Mouse (Mus musculus) regulatory T cell (primary cell): ENCODE measurements around the gene Esrrg.

ENCODE experiments used
- in situ Hi-C: fragments of 300-600 bp; cut with MboI, MseI; formaldehyde crosslinking; loops from one replicate; pipeline ENCODE4 v1.15.1; 2025; ENCODE audit warnings: high pct_unique_total_duplicates

The Esrrg gene

DNA sequence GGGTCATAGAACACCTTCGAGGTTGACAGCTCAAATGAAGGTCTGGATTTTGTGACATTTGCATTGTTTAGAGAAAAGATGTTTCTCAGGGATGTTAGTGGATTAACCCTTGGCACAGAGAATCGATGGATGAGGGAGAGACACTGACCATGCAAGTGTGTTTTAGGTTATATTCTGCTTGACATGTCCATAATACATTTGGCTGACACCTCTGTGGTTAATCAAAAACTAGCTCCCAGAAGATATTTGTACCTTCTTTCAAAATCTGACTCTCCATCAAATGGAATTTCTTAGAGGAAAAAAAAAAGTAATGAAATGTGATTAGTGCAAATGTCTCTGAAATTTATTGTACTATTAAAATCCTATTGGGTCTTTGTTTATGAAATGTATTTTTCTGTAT lies 158.8 kb downstream of the Esrrg start:
- in situ Hi-C loops = no loop called here

GRCm38 (mm10) chr1:187770234-187770633 lies 161.6 kb downstream of the Esrrg start:
- in situ Hi-C loops = no loop called here

GRCm38 (mm10) chr1:187771067-187771466 lies 162.5 kb downstream of the Esrrg start:
- in situ Hi-C loops = no loop called here

- in situ Hi-C loops = no loop called here
These were observed 171.1 kb downstream of the Esrrg start for GRCm38 (mm10) chr1:187779589-187780178.

DNA sequence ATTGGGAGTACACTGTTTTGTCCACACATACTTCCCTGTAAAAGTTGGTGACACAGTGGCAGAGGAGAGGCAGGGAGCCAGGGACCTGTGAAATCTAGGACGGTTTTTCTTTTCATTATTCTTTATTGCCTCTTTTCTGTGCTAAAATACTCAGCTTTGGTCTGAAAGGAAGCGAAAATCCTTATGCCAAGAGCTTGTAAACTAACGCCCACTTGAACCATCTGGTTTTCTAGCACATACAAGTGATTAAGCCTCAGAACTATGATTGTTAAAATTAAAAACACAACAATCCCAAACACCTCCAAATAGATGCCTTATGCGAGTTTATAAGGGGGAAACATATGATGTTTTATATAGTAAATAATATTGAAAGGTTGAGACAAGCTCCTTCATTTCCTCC lies 176.6 kb downstream of the Esrrg start:
- in situ Hi-C loops = no loop called here

GRCm38 (mm10) chr1:187787055-187788016 lies 178.7 kb downstream of the Esrrg start:
- in situ Hi-C loops = no loop called here

DNA sequence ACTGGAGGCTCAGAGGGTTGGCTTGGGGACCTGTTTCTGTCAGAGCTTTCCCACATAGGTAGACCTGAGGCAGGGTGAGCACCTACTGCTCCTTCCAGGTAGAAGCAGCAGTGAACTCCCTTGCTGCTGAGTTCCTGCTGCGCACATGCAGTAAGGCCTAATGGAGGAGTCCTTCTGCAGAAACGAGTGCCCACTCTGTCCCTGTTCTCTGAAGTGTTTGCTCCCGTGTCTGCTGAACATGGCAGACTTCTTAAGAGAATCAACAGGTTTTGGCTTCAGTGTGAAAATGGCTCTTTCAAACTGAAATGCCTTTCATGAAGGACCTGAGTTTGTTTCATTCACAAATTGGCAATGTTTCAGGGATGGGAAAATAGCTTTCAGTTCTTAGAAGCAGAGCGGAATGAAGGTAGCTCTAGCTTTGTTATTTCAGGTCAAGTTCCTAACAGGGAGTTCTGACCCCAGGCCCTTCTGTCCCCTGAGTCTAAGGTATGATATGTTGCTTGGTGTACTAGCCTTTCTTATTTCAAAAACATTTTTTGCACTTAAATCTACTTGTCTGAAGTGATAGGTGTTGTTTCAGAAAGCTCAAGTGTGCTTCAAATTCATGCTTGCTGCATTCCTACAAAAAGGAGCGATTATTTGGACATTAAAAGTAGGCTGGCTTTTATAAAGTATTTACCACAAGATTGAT lies 185.8 kb downstream of the Esrrg start:
- in situ Hi-C loops = no loop called here

DNA sequence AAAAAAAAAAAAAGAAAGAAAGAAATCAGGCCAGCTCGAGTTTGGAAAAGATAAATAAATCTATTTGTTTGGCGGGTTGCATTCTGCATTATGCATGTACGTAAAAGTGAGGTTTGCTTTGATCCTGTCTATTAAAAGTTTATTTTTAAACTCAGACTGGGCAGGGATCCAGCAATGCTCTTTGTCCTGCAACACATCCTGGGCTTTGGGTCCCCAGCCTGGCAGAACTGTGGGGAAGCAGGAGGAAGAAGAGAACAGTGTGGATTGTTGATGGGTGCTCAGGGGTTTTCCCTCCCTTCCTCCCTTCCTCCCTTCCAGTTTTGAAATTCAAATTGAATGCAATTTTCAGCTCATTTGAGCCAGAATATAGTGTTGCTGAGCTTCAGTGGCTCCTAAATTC lies 187.0 kb downstream of the Esrrg start:
- in situ Hi-C loops = no loop called here

DNA sequence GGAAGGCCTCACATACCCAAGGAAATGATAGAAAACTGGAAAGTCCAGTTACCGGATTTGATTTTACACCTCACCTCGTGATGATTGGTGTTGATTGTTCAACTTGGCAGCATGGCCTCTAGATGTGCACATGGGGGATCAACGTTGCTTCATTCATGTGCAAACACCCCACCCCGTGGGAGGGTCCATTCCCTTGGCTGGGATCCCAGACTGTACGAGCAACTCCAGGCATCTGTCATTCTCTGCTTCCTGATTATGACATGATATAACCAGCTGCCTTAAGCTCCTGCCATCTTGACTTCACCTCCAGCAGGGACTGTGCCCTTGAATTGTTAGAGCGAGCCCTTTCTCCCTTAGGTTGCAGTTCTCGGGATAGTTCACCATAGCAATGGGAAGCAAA lies 190.7 kb downstream of the Esrrg start:
- in situ Hi-C loops = no loop called here

DNA sequence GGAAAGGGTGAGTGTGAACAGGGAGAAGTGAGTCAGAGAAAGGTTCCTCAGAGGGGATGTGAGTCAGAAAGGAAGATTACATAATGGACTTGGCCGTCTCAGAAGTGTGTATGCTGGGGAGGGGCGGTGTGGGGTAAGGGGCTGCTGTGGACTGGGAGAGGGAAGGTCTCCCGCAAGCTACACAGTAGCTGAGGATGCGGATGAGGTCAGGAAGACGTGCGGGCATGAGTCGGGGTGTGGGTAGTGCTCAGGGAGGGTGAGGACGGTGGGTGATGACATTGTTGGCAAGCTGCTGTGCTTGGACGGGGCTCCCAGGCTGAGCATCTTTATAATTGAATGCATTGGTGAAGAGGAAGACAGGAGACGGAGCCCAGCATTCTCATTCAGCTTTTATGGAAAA lies 192.2 kb downstream of the Esrrg start:
- in situ Hi-C loops = no loop called here

- in situ Hi-C loops = no loop called here
These were observed 195.0 kb downstream of the Esrrg start for GRCm38 (mm10) chr1:187803566-187803965.

DNA sequence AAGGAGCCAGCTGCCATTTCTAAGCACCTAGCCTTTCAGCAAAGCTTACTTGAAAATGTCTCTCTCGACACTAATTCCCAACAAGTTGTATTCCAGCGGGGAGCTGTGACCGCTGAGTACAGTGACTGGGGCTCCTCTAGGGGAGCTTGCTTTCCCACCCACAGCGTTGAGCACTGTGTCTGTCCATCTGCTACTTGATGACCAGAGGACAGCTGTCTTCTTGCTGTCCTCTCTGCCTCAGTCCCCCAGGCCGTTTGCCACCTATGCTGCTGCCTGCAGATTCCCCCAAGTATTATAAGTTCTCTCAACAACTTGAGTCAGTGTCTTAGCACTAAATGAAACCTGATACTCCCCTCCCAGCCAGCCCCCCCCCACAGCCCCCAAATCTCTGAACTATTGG lies 195.4 kb downstream of the Esrrg start:
- in situ Hi-C loops = no loop called here

- in situ Hi-C loops = no loop called here
These were observed 196.4 kb downstream of the Esrrg start for GRCm38 (mm10) chr1:187805001-187805400.

DNA sequence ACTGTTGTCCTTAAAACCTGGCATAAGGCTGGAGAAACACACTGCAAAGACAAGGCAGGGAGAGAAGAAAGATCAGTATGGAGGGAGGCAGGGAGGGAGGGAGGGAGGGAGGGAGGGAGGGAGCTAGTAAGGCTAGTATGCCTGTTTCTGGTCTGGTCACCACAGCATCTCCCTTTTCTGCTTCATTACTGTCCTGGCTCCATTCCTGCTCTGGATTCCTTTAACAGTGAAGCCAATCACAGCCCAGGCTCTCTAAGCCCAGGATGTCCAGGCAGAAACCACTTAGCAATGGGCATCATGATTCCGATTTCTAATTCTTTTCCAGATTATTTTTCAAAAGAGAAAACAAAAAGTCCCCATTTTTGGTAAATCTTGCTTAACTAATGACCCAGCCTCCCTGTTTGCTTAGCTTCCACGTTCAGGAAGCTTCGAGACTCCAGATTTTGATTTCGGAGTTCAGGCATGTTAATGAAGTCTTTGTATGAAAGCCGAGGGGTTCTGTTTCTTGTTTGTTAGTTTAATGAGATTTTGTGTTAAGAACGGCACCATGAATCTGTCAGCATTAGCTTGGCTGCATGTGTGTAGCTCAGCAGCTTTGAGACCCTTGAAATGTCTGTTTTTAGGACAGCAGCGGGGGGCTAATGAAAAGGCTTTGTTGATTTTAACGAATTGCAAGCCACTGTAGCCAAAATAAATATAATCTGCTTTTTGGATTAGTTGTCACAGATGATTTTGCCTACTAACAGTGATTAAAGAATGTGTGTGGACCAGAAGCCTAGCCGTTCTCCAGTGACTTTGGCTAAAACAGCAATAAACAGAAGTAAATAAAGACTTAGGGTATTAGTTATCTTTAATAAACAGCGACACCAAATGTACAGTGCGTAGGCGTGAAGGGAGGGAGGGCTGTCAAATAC lies 199.1 kb downstream of the Esrrg start:
- in situ Hi-C loops = no loop called here

DNA sequence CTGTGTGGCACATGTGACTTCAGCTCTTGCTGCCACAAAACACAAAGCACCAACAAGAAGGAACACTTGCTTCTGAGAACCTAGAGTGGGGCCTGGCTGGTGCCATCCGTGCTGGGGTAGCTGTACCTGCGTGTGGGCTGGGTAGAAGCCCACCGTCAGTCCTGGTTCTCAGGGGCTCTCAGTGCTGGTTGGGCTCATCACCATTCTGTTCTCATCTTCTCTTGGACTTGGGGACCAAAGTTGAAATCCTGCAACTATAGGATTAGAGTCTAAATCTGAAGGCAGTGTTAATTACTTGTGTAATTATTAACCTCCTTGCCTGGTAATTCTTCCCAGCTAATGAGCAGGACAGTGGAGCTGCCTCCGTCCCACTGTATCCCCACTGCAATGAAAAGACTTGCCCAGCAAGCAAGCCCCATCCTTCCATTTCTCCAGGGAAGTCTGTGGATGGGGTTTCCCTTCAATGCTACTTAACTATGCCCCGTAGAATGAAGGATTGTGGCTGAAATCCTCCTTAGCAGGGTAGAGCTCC lies 199.9 kb downstream of the Esrrg start:
- in situ Hi-C loops = no loop called here

GRCm38 (mm10) chr1:187809546-187809945 lies 201.0 kb downstream of the Esrrg start:
- in situ Hi-C loops = no loop called here

GRCm38 (mm10) chr1:187819406-187819805 lies 210.8 kb downstream of the Esrrg start:
- in situ Hi-C loops = no loop called here

DNA sequence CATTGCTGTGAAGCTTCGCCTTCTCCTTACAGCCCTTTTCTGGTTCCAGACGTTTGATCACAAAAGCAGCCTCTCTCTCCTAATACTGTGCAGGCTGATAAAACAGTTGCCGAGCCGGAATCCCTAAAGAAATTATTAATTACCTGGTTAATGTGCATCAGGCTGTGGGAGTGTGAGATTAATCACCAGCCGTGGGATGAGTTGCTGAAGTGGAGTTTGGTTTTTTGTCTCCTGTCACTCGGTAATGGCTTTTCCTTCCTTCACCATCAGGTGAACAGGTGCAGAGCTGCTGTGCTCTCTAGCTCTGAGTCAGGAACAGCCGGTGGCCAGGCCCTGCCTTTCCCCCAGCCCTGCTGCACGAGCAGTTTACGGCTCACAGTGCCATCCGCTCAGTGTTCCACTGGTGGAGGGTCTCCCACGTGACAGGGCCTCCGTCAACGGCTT lies 212.8 kb downstream of the Esrrg start:
- in situ Hi-C loops = no loop called here

GRCm38 (mm10) chr1:187823351-187823750 lies 214.8 kb downstream of the Esrrg start:
- in situ Hi-C loops = no loop called here

DNA sequence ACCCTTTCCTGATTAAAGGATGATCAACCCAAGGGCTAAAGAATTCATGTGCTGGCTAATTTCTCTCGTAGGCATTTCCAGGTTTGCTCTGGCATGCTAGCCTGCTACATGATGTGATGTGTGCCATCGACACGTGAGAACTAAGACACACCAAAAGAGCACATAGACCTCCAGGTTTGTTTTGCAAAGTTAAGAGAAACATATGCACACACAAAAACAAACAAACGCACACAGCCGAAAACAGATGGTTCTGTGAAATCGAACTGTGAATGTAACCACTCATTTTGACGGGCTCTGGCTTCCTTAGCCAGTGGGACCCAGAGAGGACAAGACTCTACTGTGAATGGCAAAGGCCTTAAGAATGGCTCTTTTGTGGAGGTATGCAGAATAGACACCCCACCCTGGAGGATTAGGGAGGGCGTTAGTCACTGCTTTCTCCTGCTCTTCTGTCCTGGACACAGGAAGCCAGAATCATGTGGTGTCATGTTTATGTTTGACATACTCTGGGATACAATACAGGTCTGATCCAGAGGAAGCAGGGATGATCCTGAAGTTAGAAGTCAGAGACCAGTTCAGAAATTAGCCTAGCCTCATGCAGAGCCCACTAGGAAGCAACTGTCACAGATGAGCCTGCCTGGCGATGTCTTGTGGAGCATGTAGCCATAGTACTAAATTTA lies 217.0 kb downstream of the Esrrg start:
- in situ Hi-C loops = no loop called here

- in situ Hi-C loops = no loop called here
These were observed 217.5 kb downstream of the Esrrg start for GRCm38 (mm10) chr1:187826140-187826539.
